Mouse (Mus musculus): ENCODE results near the gene Cldn22.

GRCm38 (mm10) chr8:47809970-47810665 lies 14.2 kb upstream of the Cldn22 start:
- no peak for TF ChIP-seq POLR2A (IDR thresholded peaks at IDR 0.05; ENCODE audit: control insufficient read depth, extremely low read depth, insufficient read depth, low read length, poor library complexity)
- TF ChIP-seq CTCF (IDR thresholded peaks at IDR 0.05; ENCODE audit: borderline replicate concordance, control insufficient read depth, extremely low read depth, insufficient read depth, low read length, poor library complexity) = no peak

Measured in thymus, adult 2 months (tissue).